Mouse (Mus musculus): ENCODE data around the gene Tcerg1l.

- TF ChIP-seq CTCF (IDR thresholded peaks at IDR 0.05; ENCODE audit: borderline replicate concordance, insufficient read depth, low read depth, low read length) (no peak), POLR2A (IDR thresholded peaks at IDR 0.05; ENCODE audit: borderline replicate concordance, insufficient read depth, low read length) (no peak)
Measured at GRCm38 (mm10) chr7:138432541-138432940, 35.0 kb upstream of the Tcerg1l start.
